ENCODE assay signal across 8 mouse cellular contexts in genomic region chr1:160211597-160212122, GRCm38 (mm10). TPM values are rescaled to one million over a fixed set of nuclear protein-coding genes. Genes with fewer than 3 reads are reported as not detected.
DNase-seq lines count a peak whose midpoint lies in the region; ATAC-seq and TF ChIP-seq lines count a peak whose summit lies in the region.

No protein-coding gene starts in this region.

- TF ChIP-seq CTCF in lung, adult 2 months (IDR thresholded peaks at IDR 0.05; ENCODE audit: insufficient read depth, low read length): no peak
- no peak for TF ChIP-seq CTCF in olfactory bulb, adult 2 months (IDR thresholded peaks at IDR 0.05; ENCODE audit: insufficient read depth, low read depth, low read length)

- no peak for TF ChIP-seq POLR2A in lung, adult 2 months (IDR thresholded peaks at IDR 0.05; ENCODE audit: borderline replicate concordance, extremely low read depth, low read depth, low read length)
- no peak for TF ChIP-seq POLR2A in olfactory bulb, adult 2 months (IDR thresholded peaks at IDR 0.05; ENCODE audit: insufficient read depth, low read depth, low read length)

- no peaks in the 10 kb centered on the region for H3K27me3 ChIP-seq in embryonic facial prominence, embryonic 14.5 days (replicated peaks; ENCODE audit: control insufficient read depth, insufficient read depth, low read length)
- no peaks in the 10 kb centered on the region for H3K27me3 ChIP-seq in limb, embryonic 12.5 days

- H3K9ac ChIP-seq in embryonic facial prominence, embryonic 14.5 days (ENCODE audit: low read depth, low read length): peak overlapping the region; percentile 85
- H3K9ac ChIP-seq in limb, embryonic 12.5 days (replicated peaks): peak overlapping the region; percentile 93

- H3K4me3 ChIP-seq in lung, adult 2 months (replicated peaks; ENCODE audit: extremely low read depth, low read depth, low read length): peak overlapping the region; percentile 81
- peak overlapping the region; percentile 73 for H3K4me3 ChIP-seq in embryonic facial prominence, embryonic 14.5 days (ENCODE audit: low read depth, low read length)
- peak overlapping the region; percentile 87 for H3K4me3 ChIP-seq in limb, embryonic 12.5 days (replicated peaks)
- peak overlapping the region; percentile 76 for H3K4me3 ChIP-seq in olfactory bulb, adult 2 months (ENCODE audit: insufficient read depth, low read depth, low read length)

- H3K9me3 ChIP-seq in embryonic facial prominence, embryonic 14.5 days (ENCODE audit: control insufficient read depth, low read length): no peaks in the 10 kb centered on the region
- no peaks in the 10 kb centered on the region for H3K9me3 ChIP-seq in limb, embryonic 12.5 days

- peaks cover 8% of the 10 kb centered on the region for H3K4me1 ChIP-seq in lung, adult 2 months (ENCODE audit: control insufficient read depth, insufficient read depth, low read length)
- peaks cover 21% of the 10 kb centered on the region for H3K4me1 ChIP-seq in embryonic facial prominence, embryonic 14.5 days (ENCODE audit: control insufficient read depth, insufficient read depth, low read length)
- peaks cover 10% of the 10 kb centered on the region for H3K4me1 ChIP-seq in limb, embryonic 12.5 days (replicated peaks)
- no peaks in the 10 kb centered on the region for H3K4me1 ChIP-seq in olfactory bulb, adult 2 months (ENCODE audit: control insufficient read depth, insufficient read depth, low read length)

- peaks cover 14% of the 10 kb centered on the region for H3K36me3 ChIP-seq in embryonic facial prominence, embryonic 14.5 days (ENCODE audit: control insufficient read depth, insufficient read depth, low read length)
- peaks cover 14% of the 10 kb centered on the region for H3K36me3 ChIP-seq in limb, embryonic 12.5 days

- no peak for DNase-seq in lung, adult 2 months
- no peak for DNase-seq in lung, postnatal 25 days (ENCODE audit: low spot score)
- DNase-seq in embryonic facial prominence, embryonic 14.5 days (ENCODE audit: low spot score): no peak
- no peak for DNase-seq in urinary bladder, adult 2 months (ENCODE audit: low spot score)
- no peak for DNase-seq in adrenal gland, postnatal 10 days
- DNase-seq in kidney, postnatal 10 days: no peak

- peak overlapping the region; percentile 75 for H3K4me2 ChIP-seq in embryonic facial prominence, embryonic 14.5 days (ENCODE audit: low read depth, low read length)
- H3K4me2 ChIP-seq in limb, embryonic 12.5 days: peak overlapping the region; percentile 68

- ATAC-seq in embryonic facial prominence, embryonic 14.5 days (ENCODE audit: low read depth): no peak
- ATAC-seq in limb, embryonic 12.5 days (ENCODE audit: insufficient number of reproducible peaks, insufficient read depth, low FRiP score, low TSS enrichment, low read depth): no peak

- peak overlapping the region; percentile 87 for H3K27ac ChIP-seq in embryonic facial prominence, embryonic 14.5 days (replicated peaks; ENCODE audit: low read depth, low read length)
- peak overlapping the region; percentile 98; the same call in 1 of the 2 replicates for H3K27ac ChIP-seq in limb, embryonic 12.5 days
- no peak overlapping the region for H3K27ac ChIP-seq in olfactory bulb, adult 2 months (ENCODE audit: insufficient read depth, low read depth, low read length)

- WGBS in lung, adult 2 months: 2% methylated on average over 8 of the region's 8 CpGs
- 2% methylated on average over 8 of the region's 8 CpGs for WGBS in embryonic facial prominence, embryonic 14.5 days
- WGBS in limb, embryonic 12.5 days: 2% methylated on average over 8 of the region's 8 CpGs
- WGBS in olfactory bulb, adult 2 months: 1% methylated on average over 8 of the region's 8 CpGs

RNA-seq across cellular contexts. Expression of gene Cacybp, which starts 1.0 kb away (rescaled TPM):
- polyA plus RNA-seq in lung, adult 2 months (2012; rRNA removed): 4.9 and 5.7 TPM in 2 replicates
- polyA plus RNA-seq in embryonic facial prominence, embryonic 14.5 days (2014; fragmentation: Nextera tagmentation; extraction: Ambion mirVana): 212 and 215 TPM in 2 replicates
- polyA plus RNA-seq in limb, embryonic 12.5 days (2016; fragmentation: Nextera tagmentation; extraction: Ambion mirVana): 246 and 254 TPM in 2 replicates
- polyA plus RNA-seq in olfactory bulb, adult 2 months (2012; ENCODE audit: insufficient read depth, insufficient read length, low replicate concordance, missing spikeins): 146 TPM in 1 of 2 replicates, not detected in the other
- polyA plus RNA-seq in urinary bladder, adult 2 months (2012; rRNA removed): 27.4 and 30.1 TPM in 2 replicates
- 10 to 100 TPM; 68.3 to 74.0 TPM for total RNA-seq in adrenal gland, postnatal 10 days (2021)

RNA-seq across cellular contexts. Expression of gene Mrps14, which starts 16.6 kb away (rescaled TPM):
- 11.8 and 18.0 TPM in 2 replicates for polyA plus RNA-seq in lung, adult 2 months (2012; rRNA removed)
- polyA plus RNA-seq in embryonic facial prominence, embryonic 14.5 days (2014; fragmentation: Nextera tagmentation; extraction: Ambion mirVana): 238 and 243 TPM in 2 replicates
- polyA plus RNA-seq in limb, embryonic 12.5 days (2016; fragmentation: Nextera tagmentation; extraction: Ambion mirVana): 238 and 262 TPM in 2 replicates
- not detected in 2 replicates for polyA plus RNA-seq in olfactory bulb, adult 2 months (2012; ENCODE audit: insufficient read depth, insufficient read length, low replicate concordance, missing spikeins)
- polyA plus RNA-seq in urinary bladder, adult 2 months (2012; rRNA removed): 58.0 and 73.3 TPM in 2 replicates
- 100 to 1,000 TPM; 114 to 116 TPM for total RNA-seq in adrenal gland, postnatal 10 days (2021)

RNA-seq across cellular contexts. Expression of gene Tnn, which starts 58.3 kb away (rescaled TPM):
- 0.63 and 6.0 TPM in 2 replicates for polyA plus RNA-seq in lung, adult 2 months (2012; rRNA removed)
- 10.9 and 17.2 TPM in 2 replicates for polyA plus RNA-seq in embryonic facial prominence, embryonic 14.5 days (2014; fragmentation: Nextera tagmentation; extraction: Ambion mirVana)
- polyA plus RNA-seq in limb, embryonic 12.5 days (2016; fragmentation: Nextera tagmentation; extraction: Ambion mirVana): 0.14 and 0.24 TPM in 2 replicates
- not detected in 2 replicates for polyA plus RNA-seq in olfactory bulb, adult 2 months (2012; ENCODE audit: insufficient read depth, insufficient read length, low replicate concordance, missing spikeins)
- polyA plus RNA-seq in urinary bladder, adult 2 months (2012; rRNA removed): 0.17 and 0.19 TPM in 2 replicates
- total RNA-seq in adrenal gland, postnatal 10 days (2021): 1 to 10 TPM in 1 of 2 experiments, under 1 TPM in 1; 0.48 to 4.5 TPM
